Mouse (Mus musculus): ENCODE data around the gene Tanc2. TPM values are rescaled to one million over a fixed set of nuclear protein-coding genes. Genes with fewer than 3 reads are reported as not detected.

Gene Tanc2
- polyA plus RNA-seq, 1 experiment from 2014 or later, result 14.5 TPM

GRCm38 (mm10) chr11:105958566-105958965 is 368.8 kb downstream of the Tanc2 start:
- H3K27me3 ChIP-seq (replicated peaks), result peaks cover 7% of the 10 kb centered on the region; the same call in 1 of the 2 replicates
- ATAC-seq (ENCODE audit: extremely low read depth, insufficient number of reproducible peaks, low FRiP score, low TSS enrichment), result no peak
- 24% methylated on average over 1 of the region's 1 CpGs for WGBS
- H3K4me3 ChIP-seq, result no peak overlapping the region
- H3K27ac ChIP-seq (replicated peaks), result 0 out of 2 replicates have a peak overlapping the region, but pooled peaks have one; percentile 32
- H3K9me3 ChIP-seq, result no peaks in the 10 kb centered on the region
- peaks cover 26% of the 10 kb centered on the region for H3K4me1 ChIP-seq
- no peaks in the 10 kb centered on the region for H3K36me3 ChIP-seq
- H3K4me2 ChIP-seq, result no peak overlapping the region
- no peak overlapping the region for H3K9ac ChIP-seq

GRCm38 (mm10) chr11:105959355-105959754 is 369.6 kb downstream of the Tanc2 start:
- Histone ChIP-seq H3K4me3 (peak overlapping the region; percentile 26), H3K4me2 (peak overlapping the region; percentile 60), H3K36me3 (no peaks in the 10 kb centered on the region), H3K4me1 (peaks cover 26% of the 10 kb centered on the region), H3K27me3 (replicated peaks) (peaks cover 7% of the 10 kb centered on the region; the same call in 1 of the 2 replicates), H3K9me3 (no peaks in the 10 kb centered on the region), H3K9ac (peak overlapping the region; percentile 65), H3K27ac (replicated peaks) (peak overlapping the region; percentile 20; the same call in 1 of the 2 replicates)
- 6% methylated on average over 17 of the region's 17 CpGs for WGBS
- ATAC-seq (ENCODE audit: extremely low read depth, insufficient number of reproducible peaks, low FRiP score, low TSS enrichment), result no peak

DNA sequence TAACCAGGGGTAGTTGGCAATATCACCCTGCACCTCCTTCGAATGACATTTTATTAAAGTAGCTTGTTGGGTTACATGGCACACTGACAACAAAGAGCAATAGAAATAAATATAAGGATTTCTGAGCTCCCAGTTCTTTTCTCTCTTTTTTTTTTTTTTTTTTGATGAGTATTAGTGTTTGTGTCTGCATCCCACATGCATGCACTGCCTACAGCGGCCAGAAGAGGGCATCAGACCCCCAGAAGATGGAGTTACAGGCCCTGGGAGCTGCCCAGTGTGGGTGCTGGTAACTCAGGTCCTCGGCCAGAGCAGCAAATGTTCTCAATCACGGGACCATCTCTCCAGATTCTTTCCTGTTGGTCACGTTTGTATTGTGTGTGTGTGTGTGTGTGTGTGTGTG is 374.9 kb downstream of the Tanc2 start:
- H3K27me3 ChIP-seq (replicated peaks), result peaks cover 51% of the 10 kb centered on the region
- no peak for ATAC-seq (ENCODE audit: extremely low read depth, insufficient number of reproducible peaks, low FRiP score, low TSS enrichment)
- 63% methylated on average over 5 of the region's 5 CpGs for WGBS
- no peak overlapping the region for H3K9ac ChIP-seq
- H3K4me2 ChIP-seq, result no peak overlapping the region
- peaks cover 19% of the 10 kb centered on the region for H3K4me1 ChIP-seq
- H3K27ac ChIP-seq (replicated peaks), result no peak overlapping the region
- no peaks in the 10 kb centered on the region for H3K36me3 ChIP-seq
- no peaks in the 10 kb centered on the region for H3K9me3 ChIP-seq
- H3K4me3 ChIP-seq, result no peak overlapping the region

DNA sequence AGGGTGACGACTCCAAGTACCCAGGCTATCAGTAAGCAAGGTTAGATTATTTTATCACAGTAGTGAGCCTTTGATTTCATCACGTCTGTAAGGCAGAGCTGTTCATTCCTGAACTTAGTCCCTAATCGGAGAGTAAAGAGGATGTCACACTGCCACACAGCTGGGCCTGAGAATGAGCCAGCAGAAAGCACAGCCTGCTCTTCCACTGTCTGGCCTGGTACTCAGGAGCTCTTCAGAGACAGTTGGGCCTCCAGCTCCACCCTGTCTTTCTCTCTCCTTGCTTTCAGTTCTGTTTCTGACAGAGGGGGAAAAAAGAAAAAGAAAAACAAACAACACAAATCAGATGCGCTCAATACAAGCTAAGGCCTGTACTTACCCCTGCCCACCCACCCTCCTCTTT is 376.5 kb downstream of the Tanc2 start:
- H3K27me3 ChIP-seq (replicated peaks), result peaks cover 67% of the 10 kb centered on the region

GRCm38 (mm10) chr11:105967741-105968574 is 378.2 kb downstream of the Tanc2 start, which contains the start of gene Ace:
TSS of gene Ace (plus strand) at chr11:105967945.
- Histone ChIP-seq H3K36me3 (no peaks in the 10 kb centered on the region), H3K4me2 (peak within 1 kb of the TSS; percentile 97), H3K4me3 (peak within 1 kb of the TSS; percentile 65), H3K9ac (peak within 1 kb of the TSS; percentile 79), H3K27ac (replicated peaks) (no peak within 1 kb of the TSS), H3K9me3 (no peaks in the 10 kb centered on the region), H3K4me1 (peaks cover 12% of the 10 kb centered on the region), H3K27me3 (replicated peaks) (peaks cover 77% of the 10 kb centered on the region)
- no peak; the same call in 1 of the 2 replicates for ATAC-seq (ENCODE audit: extremely low read depth, insufficient number of reproducible peaks, low FRiP score, low TSS enrichment)
- under 1% methylated on average over 58 of the region's 76 CpGs for WGBS

More for the DNA sequence above, 376.5 kb downstream of the Tanc2 start:
- no peak overlapping the region for H3K4me3 ChIP-seq
- 45% methylated on average over 4 of the region's 4 CpGs for WGBS
- no peaks in the 10 kb centered on the region for H3K9me3 ChIP-seq
- no peak overlapping the region for H3K4me2 ChIP-seq
- no peak overlapping the region for H3K9ac ChIP-seq
- ATAC-seq (ENCODE audit: extremely low read depth, insufficient number of reproducible peaks, low FRiP score, low TSS enrichment), result no peak
- H3K27ac ChIP-seq (replicated peaks), result no peak overlapping the region
- H3K36me3 ChIP-seq, result no peaks in the 10 kb centered on the region
- H3K4me1 ChIP-seq, result peaks cover 15% of the 10 kb centered on the region

DNA sequence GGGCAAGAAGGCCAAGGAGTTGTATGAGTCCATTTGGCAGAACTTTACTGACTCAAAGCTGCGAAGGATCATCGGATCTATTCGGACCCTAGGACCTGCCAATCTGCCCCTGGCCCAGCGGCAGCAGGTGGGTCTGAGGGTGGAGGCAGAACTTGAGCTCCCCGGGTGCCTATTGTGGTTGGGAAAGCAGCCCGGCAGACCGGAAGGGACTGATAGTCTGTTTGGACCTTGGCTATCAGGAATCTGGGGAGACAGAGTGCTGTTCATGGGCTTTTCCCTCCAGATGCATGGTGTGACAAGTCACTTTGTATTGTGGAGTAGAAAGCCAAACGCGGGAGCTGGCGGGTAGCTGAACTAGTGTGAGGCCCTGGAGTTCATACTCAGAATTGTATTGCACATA is 379.2 kb downstream of the Tanc2 start:
- Histone ChIP-seq H3K9ac (no peak overlapping the region), H3K4me1 (peaks cover 12% of the 10 kb centered on the region), H3K36me3 (no peaks in the 10 kb centered on the region), H3K4me2 (no peak overlapping the region), H3K27me3 (replicated peaks) (peaks cover 83% of the 10 kb centered on the region), H3K4me3 (no peak overlapping the region; the same call in 1 of the 2 replicates), H3K9me3 (no peaks in the 10 kb centered on the region), H3K27ac (replicated peaks) (no peak overlapping the region)
- ATAC-seq (ENCODE audit: extremely low read depth, insufficient number of reproducible peaks, low FRiP score, low TSS enrichment), result no peak
- WGBS, result 38% methylated on average over 10 of the region's 10 CpGs

DNA sequence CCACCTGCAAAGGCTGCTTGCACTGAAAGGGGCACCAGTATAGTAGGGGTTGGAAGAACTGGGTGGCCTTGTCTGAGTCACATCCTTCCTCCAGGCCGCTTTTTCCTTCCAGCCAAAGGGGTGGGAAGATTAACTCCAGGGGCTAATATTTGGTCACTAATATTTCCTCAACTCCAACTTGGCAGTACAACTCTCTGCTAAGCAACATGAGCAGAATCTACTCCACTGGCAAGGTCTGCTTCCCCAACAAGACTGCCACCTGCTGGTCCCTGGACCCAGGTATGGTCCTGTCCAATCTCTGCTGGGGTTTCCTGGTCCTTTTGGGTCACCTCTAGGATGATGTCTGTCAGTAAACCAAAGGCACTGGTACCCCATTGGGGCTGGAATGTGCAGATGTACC is 379.7 kb downstream of the Tanc2 start:
- H3K4me1 ChIP-seq, result peaks cover 12% of the 10 kb centered on the region
- no peaks in the 10 kb centered on the region for H3K36me3 ChIP-seq
- ATAC-seq (ENCODE audit: extremely low read depth, insufficient number of reproducible peaks, low FRiP score, low TSS enrichment), result no peak
- no peak overlapping the region for H3K9ac ChIP-seq
- WGBS, result 41% methylated on average over 1 of the region's 1 CpGs
- peaks cover 89% of the 10 kb centered on the region for H3K27me3 ChIP-seq (replicated peaks)
- H3K9me3 ChIP-seq, result no peaks in the 10 kb centered on the region
- no peak overlapping the region for H3K4me3 ChIP-seq
- H3K27ac ChIP-seq (replicated peaks), result no peak overlapping the region
- H3K4me2 ChIP-seq, result no peak overlapping the region

DNA sequence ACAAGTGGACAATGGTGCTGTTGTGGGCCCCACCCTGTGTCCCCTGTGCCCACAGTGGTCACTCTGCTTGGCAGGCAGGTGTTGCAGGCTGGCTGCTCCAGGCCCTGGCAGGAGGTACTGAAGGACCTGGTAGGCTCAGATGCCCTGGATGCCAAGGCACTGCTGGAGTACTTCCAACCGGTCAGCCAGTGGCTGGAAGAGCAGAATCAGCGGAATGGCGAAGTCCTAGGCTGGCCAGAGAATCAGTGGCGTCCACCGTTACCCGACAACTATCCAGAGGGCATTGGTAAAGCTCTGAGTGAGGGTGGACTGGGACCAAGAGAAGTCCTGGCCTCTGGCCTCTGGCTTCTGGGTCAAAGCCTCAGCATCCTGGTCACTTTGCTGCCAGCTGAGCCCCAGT is 384.8 kb downstream of the Tanc2 start:
- H3K4me1 ChIP-seq, result no peaks in the 10 kb centered on the region
- H3K36me3 ChIP-seq, result no peaks in the 10 kb centered on the region
- H3K4me3 ChIP-seq, result no peak overlapping the region
- no peak overlapping the region for H3K9ac ChIP-seq
- no peak overlapping the region for H3K4me2 ChIP-seq
- H3K27me3 ChIP-seq (replicated peaks), result peaks cover 80% of the 10 kb centered on the region
- H3K27ac ChIP-seq (replicated peaks), result no peak overlapping the region
- ATAC-seq (ENCODE audit: extremely low read depth, insufficient number of reproducible peaks, low FRiP score, low TSS enrichment), result no peak
- 89% methylated on average over 6 of the region's 6 CpGs for WGBS
- H3K9me3 ChIP-seq, result no peaks in the 10 kb centered on the region

DNA sequence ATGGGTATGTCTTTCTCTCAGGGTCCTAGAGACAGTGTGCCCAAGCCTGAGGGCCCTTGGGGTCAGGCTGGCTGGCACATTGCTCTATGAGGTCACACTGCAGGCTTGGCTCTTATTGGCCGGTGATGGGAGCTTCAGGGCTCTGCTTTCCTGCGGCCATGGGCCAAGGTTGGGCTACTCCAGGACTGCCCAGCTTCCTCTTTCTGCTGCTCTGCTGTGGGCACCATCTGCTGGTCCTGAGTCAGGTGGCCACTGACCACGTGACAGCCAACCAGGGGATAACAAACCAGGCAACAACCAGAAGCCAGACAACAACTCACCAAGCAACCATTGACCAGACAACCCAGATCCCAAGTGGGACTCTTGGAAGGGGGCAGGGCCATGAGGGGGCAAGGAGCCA is 385.3 kb downstream of the Tanc2 start:
- H3K27ac ChIP-seq (replicated peaks), result no peak overlapping the region
- H3K36me3 ChIP-seq, result no peaks in the 10 kb centered on the region
- H3K4me3 ChIP-seq, result no peak overlapping the region
- 52% methylated on average over 3 of the region's 3 CpGs for WGBS
- H3K9me3 ChIP-seq, result no peaks in the 10 kb centered on the region
- H3K4me1 ChIP-seq, result no peaks in the 10 kb centered on the region
- no peak overlapping the region for H3K4me2 ChIP-seq
- H3K27me3 ChIP-seq (replicated peaks), result peaks cover 80% of the 10 kb centered on the region
- no peak for ATAC-seq (ENCODE audit: extremely low read depth, insufficient number of reproducible peaks, low FRiP score, low TSS enrichment)
- H3K9ac ChIP-seq, result no peak overlapping the region

DNA sequence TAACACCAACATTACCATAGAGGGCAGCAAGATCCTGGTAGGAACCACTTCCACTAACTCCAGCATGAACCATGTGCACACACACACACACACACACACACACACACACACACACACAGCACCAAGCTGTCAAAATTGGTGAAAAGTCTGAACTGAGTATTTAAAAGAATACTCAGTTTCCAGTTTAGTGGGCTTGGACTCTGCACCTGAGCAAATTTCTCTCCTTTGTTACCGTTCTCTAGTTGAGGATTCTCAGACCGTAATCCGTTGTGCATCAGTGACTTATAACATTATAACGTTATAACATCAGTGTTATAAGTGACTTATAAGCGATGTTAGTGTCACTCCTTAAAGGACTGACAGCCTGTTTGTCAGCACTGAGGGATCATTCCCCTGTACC is 385.9 kb downstream of the Tanc2 start:
- WGBS, result 82% methylated on average over 5 of the region's 5 CpGs
- Histone ChIP-seq H3K36me3 (no peaks in the 10 kb centered on the region), H3K4me3 (no peak overlapping the region), H3K4me1 (no peaks in the 10 kb centered on the region), H3K9me3 (no peaks in the 10 kb centered on the region), H3K4me2 (no peak overlapping the region), H3K27me3 (replicated peaks) (peaks cover 78% of the 10 kb centered on the region), H3K27ac (replicated peaks) (no peak overlapping the region), H3K9ac (no peak overlapping the region)
- ATAC-seq (ENCODE audit: extremely low read depth, insufficient number of reproducible peaks, low FRiP score, low TSS enrichment), result no peak

DNA sequence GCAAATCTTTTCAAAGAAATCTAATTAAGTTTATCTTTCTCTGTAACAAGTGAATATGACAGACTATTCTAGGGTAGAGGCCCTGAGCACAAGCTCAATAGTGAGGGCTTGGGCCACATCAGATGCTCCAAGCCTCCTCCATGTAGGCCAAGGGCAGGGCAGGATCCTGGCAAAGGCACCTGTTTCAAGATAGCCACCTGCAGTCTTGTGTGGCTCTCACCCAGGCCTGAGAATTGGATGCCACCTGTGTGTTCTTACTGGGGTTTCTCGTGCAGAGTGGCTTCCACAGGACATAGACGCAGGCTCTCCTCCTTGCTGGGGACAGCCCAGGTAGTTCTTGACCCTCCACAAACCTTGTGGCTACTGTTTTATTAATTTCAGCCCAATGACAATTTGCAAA is 388.4 kb downstream of the Tanc2 start:
- Histone ChIP-seq H3K9me3 (no peaks in the 10 kb centered on the region), H3K36me3 (no peaks in the 10 kb centered on the region), H3K9ac (no peak overlapping the region), H3K27me3 (replicated peaks) (peaks cover 59% of the 10 kb centered on the region), H3K4me2 (no peak overlapping the region), H3K4me1 (no peaks in the 10 kb centered on the region), H3K27ac (replicated peaks) (no peak overlapping the region), H3K4me3 (no peak overlapping the region)
- WGBS, result 69% methylated on average over 2 of the region's 2 CpGs
- ATAC-seq (ENCODE audit: extremely low read depth, insufficient number of reproducible peaks, low FRiP score, low TSS enrichment), result no peak

- WGBS, result 54% methylated on average over 5 of the region's 5 CpGs
- H3K4me3 ChIP-seq, result no peak overlapping the region
- H3K9me3 ChIP-seq, result no peaks in the 10 kb centered on the region
- H3K9ac ChIP-seq, result no peak overlapping the region
- H3K4me2 ChIP-seq, result no peak overlapping the region
- H3K4me1 ChIP-seq, result no peaks in the 10 kb centered on the region
- ATAC-seq (ENCODE audit: extremely low read depth, insufficient number of reproducible peaks, low FRiP score, low TSS enrichment), result no peak
- no peak overlapping the region for H3K27ac ChIP-seq (replicated peaks)
- H3K27me3 ChIP-seq (replicated peaks), result peaks cover 55% of the 10 kb centered on the region
- H3K36me3 ChIP-seq, result no peaks in the 10 kb centered on the region
Observed at GRCm38 (mm10) chr11:105978634-105979033, 388.8 kb downstream of the Tanc2 start.
